Mouse (Mus musculus): ENCODE results near the gene Mid1. TPM values are rescaled to one million over a fixed set of nuclear protein-coding genes. Genes with fewer than 3 reads are reported as not detected.
A peak's percentile ranks its signal among the peaks of the same experiment; 100 is the strongest.
"Not testable (repeated sequence)": the region's sequence is repeated elsewhere in the genome, so short reads cannot be mapped to it uniquely, and the experiment has no call there.

Mid1 gene
- polyA plus RNA-seq, 1 experiment from 2014 or later, result 4.2 TPM

- 30% methylated on average over 6 of the region's 6 CpGs for WGBS
- not testable (repeated sequence) for ATAC-seq; H3K36me3 ChIP-seq (ENCODE audit: control insufficient read depth, insufficient read depth, low read length); H3K27me3 ChIP-seq (replicated peaks; ENCODE audit: control insufficient read depth, insufficient read depth, low read length); H3K4me2 ChIP-seq (ENCODE audit: low read length); H3K27ac ChIP-seq (ENCODE audit: low read depth, low read length); H3K4me1 ChIP-seq (ENCODE audit: control insufficient read depth, insufficient read depth, low read depth, low read length); H3K4me3 ChIP-seq (ENCODE audit: low read length); H3K9ac ChIP-seq (ENCODE audit: low read depth, low read length); H3K9me3 ChIP-seq (ENCODE audit: control insufficient read depth, low read length)
Measured at GRCm38 (mm10) chrX:170000642-170001387, 315.8 kb downstream of the Mid1 start.

- ATAC-seq, result peak; percentile 30; the same call in 1 of the 2 replicates
- not testable (repeated sequence) for H3K4me3 ChIP-seq (ENCODE audit: low read length); H3K4me2 ChIP-seq (ENCODE audit: low read length); H3K9ac ChIP-seq (ENCODE audit: low read depth, low read length); H3K27me3 ChIP-seq (replicated peaks; ENCODE audit: control insufficient read depth, insufficient read depth, low read length); H3K36me3 ChIP-seq (ENCODE audit: control insufficient read depth, insufficient read depth, low read length); H3K9me3 ChIP-seq (ENCODE audit: control insufficient read depth, low read length); H3K4me1 ChIP-seq (ENCODE audit: control insufficient read depth, insufficient read depth, low read depth, low read length); H3K27ac ChIP-seq (ENCODE audit: low read depth, low read length)
- WGBS, result no CpG with 5 or more reads among the region's 12 CpGs
Measured at GRCm38 (mm10) chrX:170001388-170001695, 316.3 kb downstream of the Mid1 start.

GRCm38 (mm10) chrX:170002510-170003197, 317.7 kb downstream of the Mid1 start:
- not testable (repeated sequence) for H3K36me3 ChIP-seq (ENCODE audit: control insufficient read depth, insufficient read depth, low read length); H3K4me3 ChIP-seq (ENCODE audit: low read length); H3K9me3 ChIP-seq (ENCODE audit: control insufficient read depth, low read length); H3K9ac ChIP-seq (ENCODE audit: low read depth, low read length); H3K27ac ChIP-seq (ENCODE audit: low read depth, low read length); H3K4me2 ChIP-seq (ENCODE audit: low read length); H3K27me3 ChIP-seq (replicated peaks; ENCODE audit: control insufficient read depth, insufficient read depth, low read length); H3K4me1 ChIP-seq (ENCODE audit: control insufficient read depth, insufficient read depth, low read depth, low read length)
- WGBS, result 30% methylated on average over 6 of the region's 18 CpGs
- peak; percentile 50; the same call in 1 of the 2 replicates for ATAC-seq

- ATAC-seq; H3K27ac ChIP-seq (ENCODE audit: low read depth, low read length); H3K9ac ChIP-seq (ENCODE audit: low read depth, low read length); H3K4me2 ChIP-seq (ENCODE audit: low read length); H3K9me3 ChIP-seq (ENCODE audit: control insufficient read depth, low read length); H3K4me3 ChIP-seq (ENCODE audit: low read length); H3K27me3 ChIP-seq (replicated peaks; ENCODE audit: control insufficient read depth, insufficient read depth, low read length); H3K4me1 ChIP-seq (ENCODE audit: control insufficient read depth, insufficient read depth, low read depth, low read length); H3K36me3 ChIP-seq (ENCODE audit: control insufficient read depth, insufficient read depth, low read length): not testable (repeated sequence)
- 24% methylated on average over 1 of the region's 1 CpGs for WGBS
Measured at GRCm38 (mm10) chrX:170003536-170003935, 318.5 kb downstream of the Mid1 start.

- not testable (repeated sequence) for H3K9me3 ChIP-seq (ENCODE audit: control insufficient read depth, low read length); H3K36me3 ChIP-seq (ENCODE audit: control insufficient read depth, insufficient read depth, low read length); H3K27me3 ChIP-seq (replicated peaks; ENCODE audit: control insufficient read depth, insufficient read depth, low read length); H3K27ac ChIP-seq (ENCODE audit: low read depth, low read length); H3K4me3 ChIP-seq (ENCODE audit: low read length); H3K9ac ChIP-seq (ENCODE audit: low read depth, low read length); H3K4me2 ChIP-seq (ENCODE audit: low read length); ATAC-seq; H3K4me1 ChIP-seq (ENCODE audit: control insufficient read depth, insufficient read depth, low read depth, low read length)
- WGBS, result 45% methylated on average over 2 of the region's 2 CpGs
Measured at GRCm38 (mm10) chrX:170004236-170004635, 319.2 kb downstream of the Mid1 start.

- not testable (repeated sequence) for H3K4me2 ChIP-seq (ENCODE audit: low read length); H3K27me3 ChIP-seq (replicated peaks; ENCODE audit: control insufficient read depth, insufficient read depth, low read length); H3K36me3 ChIP-seq (ENCODE audit: control insufficient read depth, insufficient read depth, low read length); ATAC-seq; H3K9ac ChIP-seq (ENCODE audit: low read depth, low read length); H3K27ac ChIP-seq (ENCODE audit: low read depth, low read length); H3K4me3 ChIP-seq (ENCODE audit: low read length); H3K4me1 ChIP-seq (ENCODE audit: control insufficient read depth, insufficient read depth, low read depth, low read length)
- peaks cover 13% of the 10 kb centered on the region for H3K9me3 ChIP-seq (ENCODE audit: control insufficient read depth, low read length)
- WGBS, result 17% methylated on average over 5 of the region's 5 CpGs
Measured at GRCm38 (mm10) chrX:170004793-170005192, 319.8 kb downstream of the Mid1 start.

GRCm38 (mm10) chrX:170005194-170005593, 320.2 kb downstream of the Mid1 start:
- H3K27ac ChIP-seq (ENCODE audit: low read depth, low read length); ATAC-seq; H3K4me3 ChIP-seq (ENCODE audit: low read length); H3K4me1 ChIP-seq (ENCODE audit: control insufficient read depth, insufficient read depth, low read depth, low read length); H3K27me3 ChIP-seq (replicated peaks; ENCODE audit: control insufficient read depth, insufficient read depth, low read length); H3K36me3 ChIP-seq (ENCODE audit: control insufficient read depth, insufficient read depth, low read length); H3K9ac ChIP-seq (ENCODE audit: low read depth, low read length); H3K4me2 ChIP-seq (ENCODE audit: low read length): not testable (repeated sequence)
- WGBS, result 7% methylated on average over 13 of the region's 13 CpGs
- peaks cover 14% of the 10 kb centered on the region for H3K9me3 ChIP-seq (ENCODE audit: control insufficient read depth, low read length)

GRCm38 (mm10) chrX:170005695-170006297, 320.8 kb downstream of the Mid1 start:
- WGBS, result 38% methylated on average over 1 of the region's 1 CpGs
- not testable (repeated sequence) for H3K4me2 ChIP-seq (ENCODE audit: low read length); H3K4me3 ChIP-seq (ENCODE audit: low read length); ATAC-seq; H3K36me3 ChIP-seq (ENCODE audit: control insufficient read depth, insufficient read depth, low read length); H3K27me3 ChIP-seq (replicated peaks; ENCODE audit: control insufficient read depth, insufficient read depth, low read length); H3K4me1 ChIP-seq (ENCODE audit: control insufficient read depth, insufficient read depth, low read depth, low read length); H3K9ac ChIP-seq (ENCODE audit: low read depth, low read length); H3K27ac ChIP-seq (ENCODE audit: low read depth, low read length)
- H3K9me3 ChIP-seq (ENCODE audit: control insufficient read depth, low read length), result peaks cover 17% of the 10 kb centered on the region

- H3K4me3 ChIP-seq (ENCODE audit: low read length), result not testable (repeated sequence)
Measured at GRCm38 (mm10) chrX:170006694-170007247, 321.8 kb downstream of the Mid1 start.

More at GRCm38 (mm10) chrX:170006694-170007247, 321.8 kb downstream of the Mid1 start:
- H3K9ac ChIP-seq (ENCODE audit: low read depth, low read length); H3K4me2 ChIP-seq (ENCODE audit: low read length); H3K27me3 ChIP-seq (replicated peaks; ENCODE audit: control insufficient read depth, insufficient read depth, low read length); H3K4me1 ChIP-seq (ENCODE audit: control insufficient read depth, insufficient read depth, low read depth, low read length); ATAC-seq; H3K27ac ChIP-seq (ENCODE audit: low read depth, low read length): not testable (repeated sequence)
- 49% methylated on average over 3 of the region's 3 CpGs for WGBS
- Histone ChIP-seq H3K9me3 (ENCODE audit: control insufficient read depth, low read length) (peaks cover 23% of the 10 kb centered on the region), H3K36me3 (ENCODE audit: control insufficient read depth, insufficient read depth, low read length) (peaks cover 11% of the 10 kb centered on the region)
